Mouse (Mus musculus) left cerebral cortex, adult 6 months (tissue): ENCODE measurements around the gene Gm20869. TPM values are rescaled to one million over a fixed set of nuclear protein-coding genes. Genes with fewer than 3 reads are reported as not detected.

Experiments used
- long read RNA-seq, 2 experiments: library from polyadenylated mRNA; unstranded; transcript quantifications; one replicate each; pipeline ENCODE4 v2.0.0; 2019 to 2020
- polyA plus RNA-seq: library from polyadenylated mRNA; unstranded; fragments of <200 nt; fragmentation: Nextera tagmentation; gene quantifications from 2 replicates; pipeline ENCODE4 v1.2.3, GENCODE M21; 2021

The Gm20869 gene
- polyA plus RNA-seq, result not detected in 2 replicates
- long read RNA-seq, experiment 1, result 0 reads
- long read RNA-seq, experiment 2, result 0 reads

DNA sequence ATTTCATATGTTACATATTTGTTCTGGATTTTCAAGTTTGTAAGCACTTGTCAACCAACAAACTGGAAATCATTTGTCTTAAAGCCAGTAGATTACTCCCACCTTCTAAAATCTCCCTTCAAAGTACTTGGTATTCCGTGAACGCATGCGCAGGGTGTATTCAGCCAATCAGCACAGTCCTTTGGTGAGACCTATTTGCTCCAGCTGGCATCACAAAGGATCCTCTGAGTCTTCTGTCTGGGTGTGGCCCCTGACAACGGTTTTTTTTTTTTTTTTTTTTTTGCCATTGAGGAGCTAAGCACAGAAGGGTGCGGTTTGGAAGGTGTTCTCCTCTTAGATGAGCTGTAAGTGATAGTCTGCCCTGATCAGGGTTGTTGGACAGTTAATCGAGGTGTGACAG, at the start of gene Gm20869:
Gene Gm20869, plus strand, starts transcription at position 301 of the 400 bp plus-strand sequence.

Other genes with a start within 250 kb of the Gm20869 start
- gene Gm20870, start 222.6 kb downstream of the Gm20869 start, polyA plus RNA-seq, result not detected in 2 replicates